Mouse (Mus musculus) c-Kit-negative CD71-positive TER-119-positive erythroid progenitor cells, embryonic 14.5 days (primary cell): ENCODE data around the gene Adarb1.

ENCODE experiments used
- DNase-seq: peaks from one replicate; pipeline ENCODE4 v3.0.0-alpha.2; 2013; ENCODE audit warnings: low read depth, low spot score

Gene Adarb1

DNA sequence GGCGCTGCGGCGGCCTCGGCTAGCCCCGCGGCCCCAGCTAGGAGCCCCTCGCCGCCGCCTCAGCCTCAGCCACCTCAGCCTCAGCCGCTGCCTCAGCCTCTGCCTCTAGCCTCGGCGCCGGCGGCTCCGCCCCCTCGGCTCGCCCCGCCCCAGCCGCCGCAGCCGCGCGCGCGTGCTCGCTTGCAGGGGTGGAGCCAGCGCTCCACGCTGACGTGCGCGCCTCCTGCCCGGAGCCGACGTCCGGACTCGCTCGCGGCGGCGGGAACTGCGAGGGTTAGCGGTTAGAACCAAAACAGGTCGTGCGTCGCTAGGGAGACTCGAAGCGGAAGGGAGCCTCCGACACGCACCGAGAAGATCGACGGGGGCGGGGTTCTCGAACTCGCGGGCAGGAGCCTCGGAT lies at the start of gene Adarb1:
Gene Adarb1 (minus strand): TSS at position 133 of the 400 bp plus-strand sequence.
- DNase-seq = peak; percentile 33

DNA sequence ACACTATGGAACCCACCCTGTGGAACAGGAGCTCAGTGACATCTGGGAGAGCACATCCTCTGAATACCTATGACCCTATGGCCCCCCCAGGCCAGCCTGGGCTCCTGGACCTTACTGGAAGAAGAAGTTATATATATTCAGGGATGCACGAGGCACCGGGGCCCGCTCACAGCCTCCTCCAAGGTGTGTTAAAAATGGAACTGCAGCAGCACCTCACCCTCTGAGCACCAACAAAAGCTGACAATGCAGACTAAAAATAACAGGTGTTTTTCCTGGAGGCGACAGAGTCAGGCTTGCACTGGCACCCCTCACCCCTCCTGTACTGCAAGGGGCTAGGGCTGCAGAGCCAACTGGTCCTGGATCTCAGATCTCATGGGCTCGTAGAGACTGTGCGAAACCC lies 49.3 kb upstream of the Adarb1 start:
- DNase-seq = no peak

- DNase-seq = no peak
These were observed 47.8 kb upstream of the Adarb1 start for GRCm38 (mm10) chr10:77465902-77466301.

DNA sequence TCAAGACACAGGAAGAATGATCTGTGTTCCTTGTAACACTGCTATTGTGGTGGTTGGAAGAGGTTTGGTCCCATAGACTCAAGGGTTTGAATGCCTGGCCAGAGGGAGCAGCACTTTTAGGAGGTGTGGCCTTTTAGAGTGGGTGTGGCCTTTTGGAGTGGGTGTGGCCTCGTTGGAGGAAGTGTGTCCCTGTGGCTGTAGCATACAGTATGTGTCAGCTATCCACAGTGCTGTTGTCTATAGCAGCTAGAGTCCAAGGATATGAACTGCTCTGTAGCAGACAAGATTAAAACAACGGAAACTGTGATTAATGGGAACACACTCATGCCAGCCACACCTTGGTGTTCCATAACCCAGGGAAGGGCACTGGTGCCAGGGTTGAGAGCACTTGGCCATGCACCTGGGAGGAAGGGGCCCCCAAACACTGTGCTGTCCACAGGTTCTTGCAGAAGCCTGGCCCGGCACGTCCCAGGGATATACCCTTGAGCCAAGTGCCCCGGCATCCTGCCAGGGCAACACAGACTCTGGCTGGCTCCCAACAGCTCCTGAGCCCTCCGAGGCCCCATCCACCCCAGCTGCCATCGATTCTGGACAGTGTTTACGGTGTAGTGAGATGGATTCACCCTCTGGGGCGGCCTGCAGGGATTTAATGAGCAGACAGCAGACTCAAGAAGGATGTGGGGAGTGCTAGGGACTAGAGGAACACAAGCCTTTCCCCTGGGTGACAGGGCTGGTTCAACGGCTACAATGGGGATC lies 46.3 kb upstream of the Adarb1 start:
- DNase-seq = peak; percentile 11

- DNase-seq = no peak
These were observed 43.1 kb upstream of the Adarb1 start for GRCm38 (mm10) chr10:77461161-77461560.

DNA sequence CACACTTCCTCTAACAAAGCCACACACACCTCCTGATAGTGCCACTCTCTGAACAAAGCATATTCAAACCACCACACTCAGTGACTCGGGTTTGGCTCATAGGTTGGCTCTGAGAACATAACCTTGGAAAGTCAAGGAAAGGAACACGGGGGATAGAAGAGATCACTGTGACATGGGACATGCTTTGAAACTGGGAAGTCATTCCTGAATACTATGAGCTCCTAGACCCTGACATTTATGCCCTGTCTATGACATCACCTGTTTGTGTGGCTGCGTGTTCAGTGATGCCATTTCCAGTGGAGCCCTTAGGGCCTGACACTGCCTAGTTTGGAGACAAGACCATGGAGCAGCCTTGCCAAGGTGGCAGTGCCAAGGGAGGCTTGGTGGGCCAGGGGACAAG lies 39.6 kb upstream of the Adarb1 start:
- DNase-seq = no peak

- DNase-seq = no peak
These were observed 38.4 kb upstream of the Adarb1 start for GRCm38 (mm10) chr10:77456507-77456906.

GRCm38 (mm10) chr10:77455251-77456010 lies 37.4 kb upstream of the Adarb1 start:
- no peak for DNase-seq

- DNase-seq = no peak
These were observed 36.7 kb upstream of the Adarb1 start for GRCm38 (mm10) chr10:77454795-77455194.

- no peak for DNase-seq
These were observed 33.8 kb upstream of the Adarb1 start for GRCm38 (mm10) chr10:77451822-77452221.

DNA sequence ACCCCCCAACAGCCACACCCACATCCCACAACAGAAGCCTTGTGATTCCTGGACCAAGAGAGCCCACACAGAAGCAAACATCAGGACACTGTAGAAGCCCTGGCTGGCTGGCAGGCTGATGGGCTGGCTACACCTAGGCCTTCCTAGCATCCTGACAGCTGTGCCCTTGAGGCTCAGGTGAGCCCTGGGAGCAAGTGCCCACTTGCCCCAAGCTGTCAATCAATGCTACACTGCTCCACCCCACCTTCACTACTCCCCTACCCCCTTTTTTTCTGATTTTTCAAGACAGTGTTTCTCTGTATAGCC lies 32.0 kb upstream of the Adarb1 start:
- no peak for DNase-seq

DNA sequence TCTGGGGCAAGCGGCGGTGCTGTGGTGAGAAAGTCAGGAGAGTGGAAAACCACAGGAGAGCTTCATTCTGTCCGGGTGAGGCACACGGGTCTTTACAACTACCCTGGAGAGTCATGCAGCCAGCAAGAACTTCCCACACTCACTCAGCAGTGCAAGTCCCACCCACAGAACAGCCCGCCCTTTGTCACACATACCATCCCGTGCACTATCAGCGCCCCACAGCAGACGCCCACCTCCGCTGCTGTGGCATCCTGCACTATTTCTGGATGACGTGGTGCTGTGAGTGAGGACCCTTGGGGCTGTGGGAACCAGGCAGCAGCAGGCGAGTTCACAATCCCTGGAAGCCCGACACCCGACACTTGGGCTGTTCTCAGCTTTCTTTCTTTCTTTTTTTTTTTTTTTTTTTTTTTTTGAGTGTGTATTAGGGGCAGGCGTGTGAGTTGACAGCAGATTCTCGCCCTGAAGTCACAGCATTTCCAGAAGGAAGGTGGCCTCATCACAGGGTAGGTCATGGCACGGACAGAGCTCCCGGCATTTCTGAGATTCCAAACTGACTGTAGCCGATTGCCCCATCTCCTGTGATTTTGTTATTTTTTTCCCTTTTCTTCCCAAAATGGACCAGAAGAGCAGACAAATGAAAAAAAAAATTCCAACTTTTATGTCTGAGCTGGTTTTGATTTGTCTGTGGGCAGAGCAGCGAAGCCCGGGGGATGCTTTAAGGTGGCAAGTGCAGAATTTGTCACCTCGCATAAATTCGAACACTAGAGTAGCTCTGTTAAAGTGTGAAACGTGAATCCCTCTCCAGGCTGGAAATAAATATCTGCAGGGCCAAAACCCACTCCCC lies 31.5 kb upstream of the Adarb1 start:
- DNase-seq = no peak

GRCm38 (mm10) chr10:77448698-77449247 lies 30.7 kb upstream of the Adarb1 start:
- no peak for DNase-seq

DNA sequence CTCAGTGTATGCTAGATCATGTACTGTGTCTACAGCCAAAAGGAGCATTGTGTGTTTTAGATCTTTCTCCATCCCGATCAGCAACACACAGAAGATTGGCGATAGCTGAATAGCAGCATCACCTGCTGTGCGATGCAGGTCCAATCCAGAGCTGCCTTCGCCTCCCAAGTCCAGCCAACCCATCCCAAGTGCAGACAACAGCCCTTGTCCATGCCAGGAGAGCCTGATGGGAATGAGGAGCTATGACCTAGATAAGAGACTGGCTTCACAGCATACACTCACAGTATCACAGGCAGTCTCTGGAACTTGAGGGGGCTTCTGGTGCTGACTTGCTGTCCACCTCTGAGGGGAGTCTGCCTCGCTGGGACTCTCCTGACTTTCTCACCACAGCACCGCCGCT lies 30.1 kb upstream of the Adarb1 start:
- DNase-seq = no peak

DNA sequence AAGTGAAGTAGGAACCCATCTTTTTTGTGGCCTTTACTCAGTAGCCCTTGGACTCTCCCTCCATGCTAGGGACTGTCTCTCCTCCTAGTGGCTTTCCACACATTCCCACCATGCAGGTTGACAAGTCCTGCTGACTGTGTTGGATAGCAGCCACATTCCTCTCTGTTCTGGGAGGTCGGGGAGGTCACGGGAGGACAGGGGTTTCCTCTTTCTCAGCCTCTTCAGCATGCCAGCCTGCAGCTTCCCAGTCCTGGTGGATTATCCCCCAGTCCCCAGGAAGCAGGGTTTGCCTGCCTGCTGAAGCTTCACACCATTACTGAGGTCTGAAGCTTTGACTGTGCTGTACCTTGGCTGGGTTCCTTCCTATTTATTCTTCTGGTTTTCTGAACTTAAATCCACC lies 29.7 kb upstream of the Adarb1 start:
- no peak for DNase-seq

DNA sequence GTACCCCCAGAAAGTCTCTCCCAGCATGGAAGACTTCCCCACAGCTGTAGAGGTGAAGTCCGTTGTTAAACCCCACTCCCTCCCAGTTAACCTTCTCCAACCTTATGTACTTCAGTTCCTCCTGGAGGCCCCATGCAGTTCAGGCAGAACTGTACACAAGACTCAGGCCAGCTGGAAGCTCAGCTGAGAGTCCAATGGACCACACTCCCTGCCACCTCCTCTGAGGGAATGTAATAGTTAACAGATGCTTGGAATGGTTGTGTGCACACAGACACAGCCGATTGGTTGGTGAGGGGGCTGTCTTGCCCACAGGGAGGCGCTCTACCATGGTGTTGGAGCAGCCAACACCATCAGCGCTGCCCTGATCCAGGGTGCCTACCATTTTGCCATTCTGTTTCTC lies 24.2 kb upstream of the Adarb1 start:
- no peak for DNase-seq

GRCm38 (mm10) chr10:77441812-77442211 lies 23.7 kb upstream of the Adarb1 start:
- no peak for DNase-seq

DNA sequence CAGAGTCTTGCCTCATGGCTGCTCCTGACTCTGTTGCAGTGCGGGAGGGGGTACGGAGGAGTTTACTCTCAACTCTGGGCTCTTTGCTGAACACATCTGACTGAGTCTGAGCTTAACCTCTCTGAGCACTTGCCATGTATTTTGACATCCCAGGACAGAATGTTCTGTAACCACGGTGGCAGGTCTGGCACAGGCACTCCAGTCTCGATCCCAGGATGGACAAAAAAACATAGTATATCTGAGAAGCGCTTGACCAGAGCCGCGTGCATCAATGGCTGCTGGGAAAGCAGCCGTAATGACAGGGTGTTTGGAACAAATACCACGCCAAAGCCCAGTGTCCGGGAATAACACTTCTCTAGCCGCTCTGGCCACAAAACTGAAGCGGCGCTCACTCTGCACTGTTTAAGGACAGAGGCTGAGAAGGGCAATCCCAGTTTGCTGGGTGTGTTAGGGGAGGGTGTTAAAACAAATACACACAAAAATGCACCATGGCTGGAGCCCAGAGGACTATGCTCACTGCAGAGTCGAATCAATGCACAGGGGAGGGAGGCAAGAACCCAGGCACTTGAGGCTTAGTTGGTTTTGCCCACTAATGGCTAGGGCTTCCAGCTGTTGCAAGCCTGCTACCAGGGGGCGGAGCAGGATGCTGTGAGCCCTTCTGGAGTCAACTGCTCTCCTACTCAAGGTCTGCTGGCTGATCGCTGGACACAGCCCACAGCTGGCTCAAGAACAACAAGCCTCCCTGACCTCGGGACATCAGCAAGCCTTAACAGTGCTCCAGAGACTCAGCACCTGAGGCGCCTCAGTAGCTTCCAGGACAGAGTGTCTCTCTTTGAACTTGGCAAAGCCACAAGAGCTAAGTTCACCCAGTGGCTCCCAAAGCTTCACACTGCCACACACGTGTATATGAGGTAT lies 23.0 kb upstream of the Adarb1 start:
- no peak for DNase-seq

GRCm38 (mm10) chr10:77440286-77440685 lies 22.2 kb upstream of the Adarb1 start:
- DNase-seq = no peak

DNA sequence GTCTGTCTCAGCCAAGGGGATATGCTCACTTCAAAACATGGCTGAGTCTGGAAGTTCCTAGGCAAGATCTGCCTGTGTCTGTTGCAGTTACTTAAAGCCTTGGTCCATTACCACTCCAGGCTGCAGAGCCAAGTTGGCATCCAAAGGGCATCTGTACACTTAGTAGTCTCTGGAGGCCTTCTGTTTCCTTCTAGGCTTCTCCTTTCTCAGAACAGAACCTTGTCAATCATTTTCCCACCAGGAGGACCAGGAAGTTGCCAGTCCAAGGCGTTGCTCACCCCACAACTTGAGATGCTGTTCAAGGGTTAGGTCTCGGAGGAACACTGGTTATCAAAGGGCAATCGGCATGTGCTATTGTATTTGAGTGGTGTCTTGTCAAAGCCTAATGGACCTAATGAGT lies 21.0 kb upstream of the Adarb1 start:
- no peak for DNase-seq

GRCm38 (mm10) chr10:77438021-77438420 lies 20.0 kb upstream of the Adarb1 start:
- no peak for DNase-seq
